Mouse (Mus musculus) cerebellum, adult 11 months (tissue): Measurements from ENCODE around the gene Ptbp1.

ENCODE experiments used
- DNase-seq: peaks from one replicate; pipeline ENCODE4 v3.0.0; 2022

The Ptbp1 gene

DNA sequence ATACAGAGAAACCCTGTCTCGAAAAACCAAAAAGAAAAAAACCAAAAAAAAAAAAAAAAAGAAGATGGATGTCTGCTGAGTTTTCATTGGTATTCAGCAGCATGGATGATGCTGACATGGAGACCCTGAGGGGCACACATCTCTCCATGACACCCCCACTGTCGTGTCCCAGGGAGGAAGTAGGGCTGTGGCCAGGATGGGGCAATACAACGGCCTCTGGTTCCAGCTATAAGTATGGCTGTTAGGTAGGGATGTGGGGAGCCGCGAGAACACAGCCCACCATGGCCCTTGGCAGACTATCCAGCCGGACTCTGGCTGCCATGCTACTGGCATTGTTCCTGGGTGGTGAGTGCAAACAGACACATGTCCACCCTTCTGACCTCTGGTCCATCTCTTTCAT is 31.8 kb downstream of the Ptbp1 start, which contains the start of gene Elane:
TSS of gene Elane (plus strand) at position 194 of the 400 bp plus-strand sequence.
- no peak for DNase-seq

DNA sequence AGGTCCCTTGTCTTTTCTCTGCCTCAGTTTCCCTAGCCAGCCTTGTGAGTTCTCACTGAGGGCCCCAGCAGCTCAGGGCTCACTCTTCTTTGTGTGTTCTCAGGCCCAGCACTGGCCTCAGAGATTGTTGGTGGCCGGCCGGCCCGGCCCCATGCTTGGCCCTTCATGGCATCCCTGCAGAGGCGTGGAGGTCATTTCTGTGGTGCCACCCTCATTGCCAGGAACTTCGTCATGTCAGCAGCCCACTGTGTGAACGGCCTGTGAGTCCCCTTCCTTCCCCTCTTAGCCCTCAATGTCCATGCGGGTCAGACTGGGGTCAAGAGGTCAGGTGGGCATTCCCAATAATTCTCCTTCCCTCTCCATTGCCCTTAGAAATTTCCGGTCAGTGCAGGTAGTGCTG is 32.4 kb downstream of the Ptbp1 start:
- DNase-seq, result no peak

DNA sequence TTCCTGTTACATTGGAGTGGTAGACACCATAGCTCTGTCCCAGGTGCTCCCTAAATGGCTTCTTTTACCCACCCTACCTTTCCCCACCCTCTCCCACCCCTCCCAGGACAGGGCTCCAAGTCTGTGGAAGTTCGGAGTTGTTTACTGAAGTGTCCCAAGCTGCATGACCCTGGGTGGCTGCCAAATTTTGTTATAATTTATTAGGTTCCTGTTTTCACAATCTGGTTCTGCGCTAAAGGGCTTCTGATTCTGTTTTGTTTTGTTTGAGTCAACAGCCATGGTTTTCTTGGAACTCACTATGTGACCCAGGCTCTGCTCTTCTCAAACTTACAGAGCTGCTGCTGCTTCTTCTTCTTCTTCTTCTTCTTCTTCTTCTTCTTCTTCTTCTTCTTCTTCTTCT is 35.2 kb downstream of the Ptbp1 start:
- no peak for DNase-seq

DNA sequence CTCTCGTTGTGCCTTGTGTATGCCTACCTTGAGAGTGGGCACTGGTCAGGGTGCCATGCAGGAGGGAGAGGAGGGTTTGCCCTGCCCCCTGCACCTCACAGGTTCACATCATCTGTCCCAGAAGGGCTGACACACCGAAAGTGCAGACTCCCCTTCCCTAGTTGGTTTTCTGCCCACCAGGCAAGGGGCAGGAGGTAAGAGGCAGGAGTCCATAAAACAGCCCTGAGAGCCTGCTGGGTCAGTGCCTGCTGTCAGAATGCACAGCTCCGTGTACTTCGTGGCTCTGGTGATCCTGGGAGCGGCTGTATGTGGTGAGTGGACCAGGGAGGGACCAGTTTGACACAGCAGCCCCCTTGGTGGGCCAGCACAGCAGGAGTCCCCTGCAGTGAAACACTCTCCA is 36.4 kb downstream of the Ptbp1 start, which contains the start of gene Cfd:
TSS of gene Cfd (plus strand) at position 184 of the 400 bp plus-strand sequence.
- DNase-seq, result no peak

DNA sequence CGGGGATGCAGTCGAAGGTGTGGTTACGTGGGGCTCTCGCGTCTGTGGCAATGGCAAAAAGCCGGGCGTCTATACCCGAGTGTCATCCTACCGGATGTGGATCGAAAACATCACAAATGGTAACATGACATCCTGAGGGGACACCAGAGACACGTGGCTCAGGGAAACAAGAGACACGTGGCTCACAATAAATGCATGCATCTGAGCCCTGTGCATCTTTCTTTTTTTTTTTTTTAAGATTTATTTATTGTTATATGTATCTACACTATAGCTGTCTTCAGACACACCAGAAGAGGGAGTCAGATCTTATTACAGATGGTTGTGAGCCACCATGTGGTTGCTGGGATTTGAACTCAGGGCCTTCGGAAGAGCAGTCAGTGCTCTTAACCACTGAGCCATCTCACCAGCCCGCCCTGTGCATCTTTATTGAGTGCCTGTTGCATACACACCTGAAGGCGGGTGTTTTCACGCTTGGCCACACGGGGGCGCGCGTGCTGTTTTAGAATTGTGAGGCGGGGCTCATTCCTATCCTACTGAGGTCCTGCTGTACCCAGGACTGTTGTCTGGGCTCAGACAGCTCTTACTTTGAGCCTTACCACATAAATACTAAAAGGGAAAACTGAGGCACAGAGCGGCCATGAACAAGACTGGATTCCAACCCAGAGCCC is 38.4 kb downstream of the Ptbp1 start:
- peak; percentile 77 for DNase-seq

DNA sequence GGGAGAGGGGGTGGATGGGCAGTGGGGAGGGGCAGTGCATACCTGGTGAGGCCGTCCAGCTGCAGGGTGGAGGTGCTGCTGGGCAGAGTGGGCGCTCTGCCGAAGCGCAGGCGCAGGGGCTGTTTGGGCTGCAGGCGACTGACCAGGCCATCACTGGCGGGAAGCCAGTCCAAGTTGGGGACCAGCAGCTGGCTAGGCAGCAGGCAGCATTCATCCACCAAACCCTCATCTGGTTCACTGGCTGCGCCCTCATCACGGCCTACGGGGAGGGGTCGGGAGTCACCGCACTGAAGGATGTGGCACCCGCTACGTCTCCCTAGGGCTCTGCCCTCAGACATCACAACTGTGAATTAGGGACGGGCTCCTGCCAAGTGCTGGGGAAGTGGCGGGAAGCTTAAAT is 42.1 kb downstream of the Ptbp1 start:
- no peak for DNase-seq

DNA sequence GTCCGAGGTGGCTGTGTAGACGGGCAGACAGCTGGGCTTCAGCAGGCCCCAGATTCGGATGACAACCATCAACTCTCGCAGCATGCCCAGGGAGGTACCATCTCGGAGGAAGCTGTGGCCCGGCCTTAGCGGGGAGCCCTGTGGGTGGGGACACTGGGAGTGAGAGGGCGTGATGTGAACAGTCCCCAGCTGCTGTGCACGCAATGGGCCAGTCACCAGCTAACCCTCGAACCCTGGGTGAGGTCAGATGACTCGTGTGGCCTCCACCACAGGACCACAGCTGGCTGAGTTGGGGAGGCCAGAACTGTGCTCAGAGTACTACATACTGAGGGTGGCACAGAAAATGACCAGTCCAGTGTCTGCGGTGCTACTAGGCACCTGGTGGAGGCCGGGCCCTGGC is 42.6 kb downstream of the Ptbp1 start:
- DNase-seq, result no peak

DNA sequence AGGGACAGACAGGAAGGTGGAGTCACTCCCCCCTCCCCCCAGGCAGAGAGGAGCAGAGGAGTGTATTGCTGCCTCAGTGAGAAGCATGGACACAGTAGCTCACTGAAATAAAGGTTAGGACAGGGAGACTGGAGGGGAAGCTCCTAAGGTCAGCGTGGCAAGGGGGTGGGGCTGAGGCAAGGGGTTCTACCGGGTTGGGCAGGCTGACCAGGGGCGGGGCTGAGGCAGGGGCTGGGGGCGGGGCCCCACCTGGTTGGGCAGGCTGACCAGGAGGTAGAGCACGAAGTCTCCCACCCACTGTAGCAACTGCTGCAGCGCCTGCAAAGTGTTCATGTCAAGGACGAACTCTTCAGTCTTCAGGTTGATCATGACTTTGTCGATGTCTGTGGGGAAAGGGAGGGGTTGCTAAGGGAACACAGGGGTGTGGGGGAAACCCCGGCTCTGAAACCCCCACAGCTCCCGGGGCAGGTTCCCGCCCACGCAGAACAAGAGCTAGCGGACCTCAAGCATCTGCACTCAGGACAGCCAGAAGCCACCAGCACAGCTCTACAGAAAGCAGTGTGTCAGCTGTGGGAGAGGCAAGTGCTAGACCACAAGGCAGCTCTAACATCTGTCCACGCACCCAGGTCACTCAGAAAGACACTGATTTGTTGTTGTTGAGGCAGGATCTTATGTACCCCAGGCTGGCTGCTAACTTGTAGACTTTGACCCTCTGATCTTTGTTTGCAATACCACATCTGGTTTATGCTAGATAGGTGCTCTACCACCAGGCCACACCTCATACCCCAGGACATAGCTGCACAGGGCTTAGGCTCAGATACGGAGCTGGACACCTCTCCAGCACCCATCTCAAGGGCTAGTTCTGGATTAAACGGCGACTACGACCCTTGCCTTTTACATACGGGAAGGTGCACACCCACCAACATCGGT is 43.4 kb downstream of the Ptbp1 start:
- no peak for DNase-seq

DNA sequence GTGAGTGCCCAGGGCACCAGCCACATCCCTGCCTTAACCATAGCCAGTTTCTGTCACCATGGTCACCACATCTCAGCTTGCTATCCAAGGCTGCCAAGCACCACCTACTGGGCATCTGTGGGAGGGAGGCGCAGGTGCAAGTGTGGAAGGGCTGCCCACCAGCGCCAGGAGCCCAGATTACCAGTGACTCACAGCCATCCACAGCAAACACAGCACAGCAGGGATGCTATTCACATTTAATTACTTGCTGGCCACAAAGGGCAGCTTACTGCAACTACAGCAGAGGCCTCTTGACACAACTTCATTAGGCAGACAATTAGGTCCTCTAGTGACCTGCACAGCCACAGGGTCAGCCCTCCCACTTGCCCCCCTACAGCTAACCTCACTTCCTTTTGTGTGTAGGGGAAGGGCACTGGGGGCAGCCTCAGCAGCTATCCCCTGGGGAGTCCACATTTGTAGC is 46.8 kb downstream of the Ptbp1 start:
- no peak for DNase-seq

DNA sequence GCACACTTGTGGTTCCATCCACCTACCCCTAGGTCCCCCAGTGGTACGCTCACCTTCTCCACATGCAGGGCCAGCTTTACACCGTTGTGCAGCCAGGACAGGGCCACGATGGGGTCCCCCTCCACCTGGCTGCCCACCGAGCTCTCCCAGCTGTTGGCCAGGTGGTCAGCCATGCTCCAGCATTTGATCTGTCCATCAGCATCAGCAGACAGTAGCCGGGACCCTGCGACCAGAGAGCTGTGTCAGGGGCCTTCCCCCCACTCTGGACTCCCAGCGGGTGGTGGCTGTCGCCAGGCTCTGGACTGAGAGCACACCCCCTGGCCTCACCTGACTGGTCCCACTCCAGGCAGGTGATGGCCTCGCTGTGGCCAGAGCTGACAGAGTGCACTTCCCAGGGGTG is 52.5 kb downstream of the Ptbp1 start:
- DNase-seq, result peak; percentile 41

DNA sequence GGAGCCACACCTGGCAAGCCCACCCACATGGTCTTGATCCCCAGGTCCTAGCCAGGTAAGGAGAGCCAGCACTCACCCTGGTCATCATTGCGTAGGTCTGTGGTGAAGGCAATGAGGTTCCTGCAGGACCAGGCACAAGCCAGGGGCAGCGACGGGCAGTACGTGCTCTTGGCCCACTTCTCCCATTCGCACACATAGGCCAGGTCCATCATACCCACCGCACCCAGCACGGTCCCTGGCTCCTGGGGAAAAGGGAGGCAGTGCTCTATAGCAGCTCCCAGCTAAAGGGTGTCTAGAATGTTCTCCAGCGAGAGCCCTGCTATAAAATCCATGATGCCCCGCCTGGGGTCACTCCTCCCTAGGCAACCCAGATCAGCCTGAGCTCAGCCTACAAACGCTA is 53.2 kb downstream of the Ptbp1 start:
- DNase-seq, result peak; percentile 37

DNA sequence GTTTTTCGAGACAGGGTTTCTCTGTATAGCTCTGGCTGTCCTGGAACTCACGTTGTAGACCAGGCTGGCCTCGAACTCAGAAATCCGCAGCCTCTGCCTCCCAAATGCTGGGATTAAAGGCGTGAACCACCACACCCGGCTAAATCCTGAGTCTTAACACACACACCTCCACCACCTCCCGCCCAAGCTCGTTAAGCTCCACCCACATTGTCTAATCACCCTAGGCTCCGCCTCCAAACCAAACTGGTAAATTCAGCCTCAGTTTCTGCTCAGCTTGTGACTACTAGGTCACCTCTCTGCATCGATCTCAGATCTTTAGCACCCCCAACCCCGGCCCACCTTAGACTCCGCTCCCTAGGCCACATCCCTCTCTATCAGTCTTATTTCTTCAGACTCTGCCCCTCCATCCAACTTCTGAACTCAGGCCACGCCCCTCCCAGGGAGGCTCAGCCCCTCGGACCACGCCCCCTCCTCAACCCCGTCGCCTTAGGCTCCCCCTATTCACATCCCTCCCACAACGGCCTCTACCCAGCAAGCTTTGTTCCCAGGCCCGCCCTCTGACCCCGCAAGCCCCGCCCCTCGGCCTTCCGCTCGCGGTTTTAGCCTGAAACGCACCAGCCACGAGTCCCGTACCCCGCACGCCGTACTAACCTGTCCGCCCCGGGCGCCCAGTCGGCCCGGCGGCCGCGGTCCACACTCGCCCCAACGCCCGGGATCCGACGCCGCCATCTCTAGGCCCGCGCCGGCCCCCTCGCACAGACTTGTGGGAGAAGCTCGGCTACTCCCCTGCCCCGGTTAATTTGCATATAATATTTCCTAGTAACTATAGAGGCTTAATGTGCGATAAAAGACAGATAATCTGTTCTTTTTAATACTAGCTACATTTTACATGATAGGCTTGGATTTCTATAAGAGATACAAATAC is 54.2 kb downstream of the Ptbp1 start, which contains the start of gene Med16:
TSS of gene Med16 (minus strand) at position 757 of the 925 bp plus-strand sequence.
- DNase-seq, result peak; percentile 97

DNA sequence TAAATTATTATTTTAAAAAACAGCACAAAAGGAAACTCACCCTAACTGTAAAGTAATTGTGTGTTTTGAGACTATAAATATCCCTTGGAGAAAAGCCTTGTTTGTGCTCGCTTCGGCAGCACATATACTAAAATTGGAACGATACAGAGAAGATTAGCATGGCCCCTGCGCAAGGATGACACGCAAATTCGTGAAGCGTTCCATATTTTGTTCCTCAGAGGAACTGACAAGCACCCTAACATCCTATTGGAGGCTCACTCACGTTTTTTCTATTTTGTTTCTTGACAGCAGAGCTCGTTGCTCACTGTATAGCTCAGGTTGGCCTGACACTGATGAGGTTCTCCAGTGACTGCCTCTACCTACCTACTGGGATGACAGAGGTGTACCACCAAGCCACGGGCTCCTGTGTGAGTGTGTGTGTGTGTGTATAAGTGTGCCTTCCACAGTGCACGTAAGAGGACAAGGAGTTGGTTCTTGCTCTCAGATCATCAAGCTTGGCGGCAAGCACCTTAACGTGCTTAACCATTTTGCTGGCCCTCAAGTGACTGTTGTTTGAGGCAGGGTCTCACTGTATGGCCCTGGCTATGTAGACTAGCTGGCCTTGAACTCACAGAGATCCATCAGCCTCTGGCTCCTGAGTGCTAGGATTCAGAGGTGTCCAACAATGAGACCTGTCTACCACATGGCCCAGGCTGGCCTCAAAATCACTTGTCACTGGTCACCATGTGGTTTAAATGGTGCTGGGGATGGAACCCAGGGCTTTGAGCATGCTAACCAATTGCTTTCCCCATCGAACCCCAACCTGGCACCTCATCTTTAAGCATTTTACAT is 55.1 kb downstream of the Ptbp1 start:
- DNase-seq, result peak; percentile 47

DNA sequence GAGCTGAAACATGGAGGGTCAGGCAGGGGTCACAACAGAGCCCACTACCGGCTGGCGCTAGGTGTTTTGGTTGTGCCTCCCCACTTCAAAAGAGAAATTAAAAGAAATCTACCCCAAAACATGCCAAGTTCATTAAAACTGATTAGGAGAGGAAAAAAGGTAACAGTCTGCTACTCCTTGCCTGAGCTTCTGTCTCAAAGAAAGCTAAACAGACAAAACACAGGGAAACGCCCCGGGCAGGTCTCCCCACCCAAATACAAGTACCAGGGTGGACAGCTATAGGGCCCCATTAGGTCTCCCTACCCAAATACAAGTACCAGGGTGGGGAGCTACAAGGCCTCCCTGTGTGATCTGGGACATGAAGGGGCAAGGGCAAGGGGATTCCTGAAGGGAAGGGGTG is 56.3 kb downstream of the Ptbp1 start, which contains the start of gene Gm26602:
TSS of gene Gm26602 (plus strand) at position 301 of the 400 bp plus-strand sequence.
- no peak for DNase-seq

DNA sequence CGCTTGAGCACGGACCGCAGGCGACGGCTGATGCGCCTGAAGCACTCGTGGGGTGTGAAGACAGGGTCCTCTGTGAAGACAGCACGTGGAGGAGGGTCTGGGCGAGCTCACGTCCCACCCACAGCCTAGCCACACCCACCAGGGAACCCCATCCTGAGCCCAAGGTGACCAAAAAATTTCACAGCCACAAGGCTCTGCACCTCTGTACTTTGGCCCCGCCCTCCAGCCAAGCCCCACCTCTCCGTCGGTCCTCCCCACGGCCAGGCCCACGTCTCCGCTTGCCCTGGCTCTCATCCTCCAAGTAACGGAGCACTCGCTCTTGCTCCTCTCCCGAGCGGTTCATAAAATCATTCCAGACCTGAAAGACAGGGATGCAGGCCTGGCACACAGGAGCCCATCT is 58.2 kb downstream of the Ptbp1 start:
- DNase-seq, result peak; percentile 28
